In the genomic region with DNA sequence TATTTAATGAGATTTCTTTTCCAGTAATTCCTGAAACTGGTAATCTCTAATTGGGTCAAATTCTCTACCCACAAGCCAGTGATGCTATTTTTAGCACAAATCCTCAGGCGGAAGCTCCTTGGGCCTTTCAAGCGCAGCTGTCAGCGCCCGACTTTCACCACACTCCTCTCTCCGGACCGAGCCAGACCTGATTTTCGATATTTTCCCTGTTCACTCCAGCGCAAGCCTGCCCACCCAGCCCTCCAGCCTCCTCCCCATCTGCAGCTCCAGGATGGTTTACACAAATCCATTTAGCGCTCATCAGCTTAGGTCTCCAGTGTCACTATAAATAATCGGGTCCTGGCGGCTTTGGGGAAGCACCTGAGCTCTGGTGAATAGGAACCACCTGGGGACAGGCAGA, we compare ENCODE assay signal across 9 mouse cellular contexts. TPM values are rescaled to one million over a fixed set of nuclear protein-coding genes. Genes with fewer than 3 reads are reported as not detected.
DNase-seq lines count a peak whose midpoint lies in the region; ATAC-seq lines count a peak whose summit lies in the region.
"Had no signal": no experiment of that assay in that cellular context is flagged by ENCODE, and none has a peak within 500 bp of the region (broad histone marks: within the 10 kb centered on the region; RNA-seq: fewer than 3 reads in every experiment).

No protein-coding gene starts in this region.

- H3K4me2 ChIP-seq in lung, embryonic 15.5 days = peak overlapping the region; percentile 18; the same call in 1 of the 2 replicates
- no peak overlapping the region for H3K4me2 ChIP-seq in forebrain, embryonic 11.5 days (ENCODE audit: low read depth, low read length, severe bottlenecking)
- H3K4me2 ChIP-seq in hindbrain, embryonic 16.5 days (ENCODE audit: low read length) = peak overlapping the region; percentile 20; the same call in 1 of the 2 replicates
- peak overlapping the region; percentile 32 for H3K4me2 ChIP-seq in stomach, embryonic 16.5 days (ENCODE audit: low read depth, low read length)

- H3K9me3 ChIP-seq in lung, embryonic 15.5 days = no peaks in the 10 kb centered on the region
- H3K9me3 ChIP-seq in forebrain, embryonic 11.5 days (ENCODE audit: control insufficient read depth, low read length) = no peaks in the 10 kb centered on the region
- H3K9me3 ChIP-seq in hindbrain, embryonic 16.5 days (ENCODE audit: control insufficient read depth, low read length) = no peaks in the 10 kb centered on the region
- H3K9me3 ChIP-seq in stomach, embryonic 16.5 days (replicated peaks; ENCODE audit: control insufficient read depth, low read length) = no peaks in the 10 kb centered on the region

- H3K36me3 ChIP-seq in lung, embryonic 15.5 days = no peaks in the 10 kb centered on the region
- H3K36me3 ChIP-seq in forebrain, embryonic 11.5 days (ENCODE audit: control insufficient read depth, insufficient read depth, low read length) = no peaks in the 10 kb centered on the region
- no peaks in the 10 kb centered on the region for H3K36me3 ChIP-seq in hindbrain, embryonic 16.5 days (ENCODE audit: control insufficient read depth, insufficient read depth, low read length)
- H3K36me3 ChIP-seq in stomach, embryonic 16.5 days (ENCODE audit: control insufficient read depth, insufficient read depth, low read length) = no peaks in the 10 kb centered on the region

- ATAC-seq in lung, embryonic 15.5 days (ENCODE audit: borderline replicate concordance, extremely low read depth, low FRiP score, low TSS enrichment) = no peak
- 0 out of 2 replicates have a peak, but pooled peaks have one; percentile 55 for ATAC-seq in forebrain, embryonic 11.5 days (replicated peaks; ENCODE audit: low FRiP score)
- peak; percentile 60 for ATAC-seq in hindbrain, embryonic 16.5 days
- no peak for ATAC-seq in stomach, embryonic 16.5 days (ENCODE audit: insufficient read depth, low FRiP score)
- ATAC-seq in monocyte, adult 5-6 weeks (replicated peaks; ENCODE audit: insufficient number of reproducible peaks, low FRiP score, low TSS enrichment, poor library complexity, severe bottlenecking) = no peak

- peaks cover 11% of the 10 kb centered on the region for H3K4me1 ChIP-seq in lung, embryonic 15.5 days
- peaks cover 8% of the 10 kb centered on the region; the same call in 1 of the 2 replicates for H3K4me1 ChIP-seq in forebrain, embryonic 11.5 days (replicated peaks; ENCODE audit: control insufficient read depth, insufficient read depth, low read length)
- peaks cover 13% of the 10 kb centered on the region for H3K4me1 ChIP-seq in hindbrain, embryonic 16.5 days (ENCODE audit: control insufficient read depth, insufficient read depth, low read depth, low read length)
- H3K4me1 ChIP-seq in stomach, embryonic 16.5 days (ENCODE audit: control insufficient read depth, insufficient read depth, low read length) = peaks cover 10% of the 10 kb centered on the region

- WGBS in lung, embryonic 15.5 days = 4% methylated on average over 11 of the region's 11 CpGs
- 8% methylated on average over 11 of the region's 11 CpGs for WGBS in forebrain, embryonic 11.5 days
- WGBS in hindbrain, embryonic 16.5 days = 10% methylated on average over 11 of the region's 11 CpGs
- WGBS in stomach, embryonic 16.5 days = 9% methylated on average over 11 of the region's 11 CpGs

- H3K4me3 ChIP-seq in lung, embryonic 15.5 days = no peak overlapping the region
- no peak overlapping the region for H3K4me3 ChIP-seq in forebrain, embryonic 11.5 days (ENCODE audit: low read depth, low read length)
- H3K4me3 ChIP-seq in hindbrain, embryonic 16.5 days (ENCODE audit: low read length) = no peak overlapping the region
- H3K4me3 ChIP-seq in stomach, embryonic 16.5 days (replicated peaks; ENCODE audit: low read length) = no peak overlapping the region
- H3K4me3 ChIP-seq: myocyte had no signal

- peaks cover 53% of the 10 kb centered on the region for H3K27me3 ChIP-seq in lung, embryonic 15.5 days
- 0 out of 2 replicates have a peak, but pooled peaks cover 2% of the 10 kb centered on the region for H3K27me3 ChIP-seq in forebrain, embryonic 11.5 days (ENCODE audit: control insufficient read depth, insufficient read depth, low read length)
- no peaks in the 10 kb centered on the region; the same call in 1 of the 2 replicates for H3K27me3 ChIP-seq in hindbrain, embryonic 16.5 days (replicated peaks; ENCODE audit: control insufficient read depth, insufficient read depth, low read length)
- H3K27me3 ChIP-seq in stomach, embryonic 16.5 days (ENCODE audit: control insufficient read depth, insufficient read depth, low read length) = peaks cover 6% of the 10 kb centered on the region

- no peak overlapping the region for H3K27ac ChIP-seq in lung, embryonic 15.5 days
- no peak overlapping the region for H3K27ac ChIP-seq in forebrain, embryonic 11.5 days (ENCODE audit: low read depth, low read length)
- H3K27ac ChIP-seq in hindbrain, embryonic 16.5 days (ENCODE audit: low read depth, low read length) = peak overlapping the region; percentile 62
- H3K27ac ChIP-seq in stomach, embryonic 16.5 days (ENCODE audit: low read length) = no peak overlapping the region

- DNase-seq in lung, adult 18-20 months = no peak
- DNase-seq in forebrain, embryonic 11.5 days (ENCODE audit: low spot score) = no peak
- no peak for DNase-seq in right cerebral cortex, postnatal 36 days (ENCODE audit: low spot score in 2 of 2)
- DNase-seq in thymus, postnatal 36 days = no peak

- H3K9ac ChIP-seq in lung, embryonic 15.5 days = no peak overlapping the region; the same call in 1 of the 2 replicates
- H3K9ac ChIP-seq in forebrain, embryonic 11.5 days (ENCODE audit: low read length) = no peak overlapping the region
- peak overlapping the region; percentile 32 for H3K9ac ChIP-seq in hindbrain, embryonic 16.5 days (ENCODE audit: low read depth, low read length)
- no peak overlapping the region for H3K9ac ChIP-seq in stomach, embryonic 16.5 days (ENCODE audit: low read length)

RNA-seq across cellular contexts. Expression of gene Adcy1, which starts 7.2 kb away (rescaled TPM):
- 0.60 and 0.79 TPM in 2 replicates for polyA plus RNA-seq in lung, embryonic 15.5 days (2015; fragmentation: Nextera tagmentation; extraction: Ambion mirVana)
- 1.3 and 1.7 TPM in 2 replicates for polyA plus RNA-seq in forebrain, embryonic 11.5 days (2014; fragmentation: Nextera tagmentation; extraction: Ambion mirVana)
- 13.1 and 15.2 TPM in 2 replicates for polyA plus RNA-seq in hindbrain, embryonic 16.5 days (2015; fragmentation: Nextera tagmentation; extraction: Ambion mirVana)
- 1.8 and 2.2 TPM in 2 replicates for polyA plus RNA-seq in stomach, embryonic 16.5 days (2015; fragmentation: Nextera tagmentation; extraction: Ambion mirVana)
- total RNA-seq in monocyte, adult 5-6 weeks (2017) = not detected in 3 replicates

Comparison
In these comparisons a context has a peak if more than half of its experiments do, and no peak if none do; other contexts are left out.
1. ATAC-seq: peak in forebrain, embryonic 11.5 days (single experiment) and hindbrain, embryonic 16.5 days (single experiment); none in lung, embryonic 15.5 days (single experiment), stomach, embryonic 16.5 days (single experiment) and monocyte, adult 5-6 weeks (single experiment).